Mouse (Mus musculus) CH12.LX (cell line): Measurements from ENCODE around the gene Phc2.

Source experiments
- CTCF ChIP-seq, 2 experiments: IDR thresholded peaks in 1 of 2; conservative IDR thresholded peaks in 1 of 2; 2 replicates each; pipeline ENCODE4 v1.5.1; 2011 to 2012; ENCODE audit warnings: low read depth in 2 of 2, low read length in 2 of 2, improper control_type of control experiment in 1 of 2, inconsistent platforms in 1 of 2, mild to moderate bottlenecking in 1 of 2, moderate library complexity in 1 of 2
- HCFC1 ChIP-seq: IDR thresholded peaks from 2 replicates; pipeline ENCODE4 v1.6.1; 2012; ENCODE audit warnings: low read depth, mild to moderate bottlenecking, inconsistent platforms, low read length, improper control_type of control experiment
- NRF1 ChIP-seq: IDR thresholded peaks from 2 replicates; pipeline ENCODE4 v1.6.1; 2014; ENCODE audit warnings: low read depth, mild to moderate bottlenecking, inconsistent platforms, low read length, improper control_type of control experiment, moderate library complexity
- POLR2A ChIP-seq: IDR thresholded peaks from 2 replicates; pipeline ENCODE4 v1.6.1; 2011; ENCODE audit warnings: low read depth, mild to moderate bottlenecking, improper control_type of control experiment, low read length
- RCOR1 ChIP-seq: conservative IDR thresholded peaks from 2 replicates; pipeline ENCODE4 v1.6.1; 2012; ENCODE audit warnings: low read depth, mild to moderate bottlenecking, inconsistent platforms, low read length, improper control_type of control experiment
- TCF12 ChIP-seq: IDR thresholded peaks from 2 replicates; pipeline ENCODE4 v1.6.1; 2014; ENCODE audit warnings: low read depth, mild to moderate bottlenecking, inconsistent platforms, low read length, improper control_type of control experiment
- USF1 ChIP-seq: IDR thresholded peaks from 2 replicates; pipeline ENCODE4 v1.6.1; 2014; ENCODE audit warnings: low read depth, mild to moderate bottlenecking, inconsistent platforms, low read length, improper control_type of control experiment

GRCm38 (mm10) chr4:128716279-128716678, 61.8 kb downstream of the Phc2 start:
- TF ChIP-seq CTCF (conservative IDR thresholded peaks at IDR 0.05 in 1 of 2, IDR thresholded peaks at IDR 0.05 in 1 of 2; ENCODE audit: low read depth in 2 of 2, low read length in 2 of 2) = no peak
- no peak for TF ChIP-seq TCF12
- TF ChIP-seq HCFC1 = no peak
- no peak for TF ChIP-seq POLR2A
- no peak for TF ChIP-seq NRF1
- TF ChIP-seq RCOR1 = no peak
- TF ChIP-seq USF1 = no peak
